Mouse (Mus musculus): ENCODE measurements around the gene Gm9918.

DNA sequence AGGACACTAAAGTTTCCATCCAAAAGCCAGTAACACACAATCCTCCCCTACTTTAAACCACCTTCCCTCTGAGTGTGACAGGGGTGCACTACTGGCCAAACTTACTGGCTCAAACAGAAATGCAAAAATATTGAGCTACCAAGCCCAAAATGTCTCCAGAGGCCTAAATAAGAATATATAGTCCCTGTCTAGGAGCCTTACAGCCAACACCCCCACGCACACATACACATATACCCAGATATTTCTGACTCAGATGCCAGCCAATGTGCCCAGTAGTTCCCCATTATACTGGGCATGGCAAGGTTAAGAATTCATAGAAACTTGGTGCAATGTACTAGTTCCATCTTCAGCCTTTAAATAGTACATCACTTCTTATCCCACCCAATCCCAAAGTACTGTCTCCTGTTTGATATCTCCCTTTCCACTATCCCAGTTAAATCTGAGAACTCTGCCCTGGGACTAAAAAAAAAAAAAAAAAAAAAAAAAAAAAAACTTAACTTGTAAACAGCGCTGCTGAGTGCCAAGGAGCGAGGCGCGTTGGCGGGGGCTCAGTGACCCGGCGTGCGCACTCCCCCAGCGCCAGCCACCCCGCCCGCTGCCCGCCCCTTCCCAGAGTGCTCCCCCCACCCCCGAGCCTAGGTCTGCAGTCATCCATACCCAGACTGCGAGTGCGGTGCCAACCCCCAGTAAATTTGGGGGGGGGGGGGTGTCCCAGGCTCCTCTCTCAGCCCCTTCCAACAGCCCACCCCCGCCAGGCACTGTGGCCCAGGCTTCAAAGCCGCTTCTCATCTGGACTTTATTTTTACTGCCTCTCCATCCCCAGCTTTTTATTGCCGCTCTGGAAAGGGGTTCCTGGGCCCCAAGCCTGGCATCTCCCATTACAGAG lies 25.8 kb upstream of the Gm9918 start:
- TF ChIP-seq POLR2A (IDR thresholded peaks at IDR 0.05; ENCODE audit: extremely low read depth, insufficient read depth, low read length): no peak
- TF ChIP-seq CTCF (IDR thresholded peaks at IDR 0.05; ENCODE audit: low read depth, low read length): no peak
